Mouse (Mus musculus): ENCODE results near the gene E2f6.

E2f6 gene

DNA sequence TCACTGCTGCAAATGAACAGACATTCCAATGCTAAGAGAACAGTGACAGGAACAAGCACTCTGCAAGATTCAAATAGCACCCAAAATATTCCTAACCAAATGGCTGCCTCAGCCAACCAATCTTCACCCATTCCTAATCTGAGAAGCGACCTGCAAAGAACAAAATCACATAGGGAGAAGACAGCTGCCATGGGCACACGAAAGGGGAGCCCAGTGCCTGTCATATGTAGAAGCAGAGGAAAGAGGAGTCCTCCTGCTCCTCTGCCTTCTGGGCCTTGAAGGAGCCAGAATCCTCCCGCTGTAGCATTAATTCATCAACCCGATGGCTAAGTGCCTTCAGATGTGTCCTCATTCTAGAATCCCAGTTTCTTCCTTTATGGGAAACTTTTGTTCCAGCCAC, 73.8 kb downstream of the E2f6 start:
- TF ChIP-seq POU5F1 (IDR thresholded peaks at IDR 0.05; ENCODE audit: borderline replicate concordance, low read length) (no peak), CTCF (conservative IDR thresholded peaks at IDR 0.05; ENCODE audit: low read length) (no peak), NANOG (IDR thresholded peaks at IDR 0.05; ENCODE audit: borderline replicate concordance, low read length) (no peak)
- peaks cover 10% of the 10 kb centered on the region for H3K27me3 ChIP-seq (ENCODE audit: insufficient read depth, low read length)
- H3K36me3 ChIP-seq (ENCODE audit: insufficient read depth, low read length): no peaks in the 10 kb centered on the region
- no peaks in the 10 kb centered on the region for H3K9me3 ChIP-seq (ENCODE audit: low read length)
- H3K4me3 ChIP-seq (replicated peaks; ENCODE audit: low read length): no peak overlapping the region
- H3K4me1 ChIP-seq (replicated peaks; ENCODE audit: low read depth, low read length): peaks cover 4% of the 10 kb centered on the region; the same call in 1 of the 2 replicates

DNA sequence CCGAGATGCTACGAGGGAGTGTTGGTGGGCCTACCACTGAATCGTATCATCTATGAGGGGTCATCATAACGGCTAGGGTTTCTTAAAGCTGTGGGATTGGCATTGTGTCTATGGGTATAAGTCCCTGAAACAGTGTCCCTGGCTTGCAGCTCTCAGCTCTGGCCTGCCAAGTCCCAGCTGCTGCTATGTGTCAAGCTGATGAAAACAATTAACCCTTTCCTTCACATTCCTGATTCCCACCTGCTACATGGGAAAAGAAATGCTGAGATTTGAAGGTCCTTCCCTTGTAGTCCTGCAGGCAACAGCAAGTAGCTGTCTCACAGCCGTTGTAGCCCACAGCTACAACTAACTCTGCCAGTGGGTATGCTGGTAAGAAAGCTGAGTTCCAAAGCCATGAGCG, 75.6 kb downstream of the E2f6 start:
- Histone ChIP-seq H3K4me1 (replicated peaks; ENCODE audit: low read depth, low read length) (peaks cover 4% of the 10 kb centered on the region; the same call in 1 of the 2 replicates), H3K9me3 (ENCODE audit: low read length) (no peaks in the 10 kb centered on the region), H3K27me3 (ENCODE audit: insufficient read depth, low read length) (peaks cover 22% of the 10 kb centered on the region), H3K36me3 (ENCODE audit: insufficient read depth, low read length) (no peaks in the 10 kb centered on the region), H3K4me3 (replicated peaks; ENCODE audit: low read length) (no peak overlapping the region)
- TF ChIP-seq CTCF (conservative IDR thresholded peaks at IDR 0.05; ENCODE audit: low read length): no peak
- no peak for TF ChIP-seq POU5F1 (IDR thresholded peaks at IDR 0.05; ENCODE audit: borderline replicate concordance, low read length)
- TF ChIP-seq NANOG (IDR thresholded peaks at IDR 0.05; ENCODE audit: borderline replicate concordance, low read length): no peak
